Mouse (Mus musculus): ENCODE results near the gene Tedc1.

GRCm38 (mm10) chr12:113214972-113215666, 58.9 kb downstream of the Tedc1 start:
- TF ChIP-seq POLR2A (IDR thresholded peaks at IDR 0.05; ENCODE audit: low read depth, low read length) (no peak), CTCF (IDR thresholded peaks at IDR 0.05; ENCODE audit: borderline replicate concordance, insufficient read depth, low read length) (no peak)
